8 mouse cellular contexts compared by ENCODE assay signal in genomic region chr10:42029502-42029901, GRCm38 (mm10). TPM values are rescaled to one million over a fixed set of nuclear protein-coding genes. Genes with fewer than 3 reads are reported as not detected.
DNase-seq lines count a peak whose midpoint lies in the region; ATAC-seq lines count a peak whose summit lies in the region.

No protein-coding gene starts in this region.

- peak; percentile 34 for DNase-seq in CD4-positive, CD25-positive, alpha-beta regulatory T cell, adult 2 months (ENCODE audit: low read depth, low spot score)
- DNase-seq in kidney, adult 9 months, result peak; percentile 18
- no peak for DNase-seq in kidney, postnatal 10 days
- DNase-seq in thymus, postnatal 0 days (ENCODE audit: low spot score), result peak; percentile 39
- no peak for DNase-seq in heart, postnatal 25 days (ENCODE audit: low spot score)
- DNase-seq in retina, postnatal 1 day, result no peak

- intact Hi-C loops in heart, postnatal 25 days (cut with DNase I), result no loop called here

- ATAC-seq in CD4-positive, CD25-positive, alpha-beta regulatory T cell, adult 4 months, result no peak
- ATAC-seq in granulocyte monocyte progenitor cell, adult 5-6 weeks (replicated peaks; ENCODE audit: poor library complexity, severe bottlenecking), result peak; percentile 26; the same call in 1 of the 2 replicates

RNA-seq across cellular contexts. Expression of gene Armc2, which starts 11.3 kb away (rescaled TPM):
- polyA plus RNA-seq in CD4-positive, CD25-positive, alpha-beta regulatory T cell, adult 4 months (2017; shearing (Covaris generic)), result under 1 TPM; 0.48 to 0.56 TPM
- total RNA-seq in granulocyte monocyte progenitor cell, adult 5-6 weeks (2014; fragmentation: Nextera tagmentation), result 0.41 TPM in 1 of 2 replicates, not detected in the other
- 0.73 TPM in 1 of 2 replicates, not detected in the other for total RNA-seq in granulocyte monocyte progenitor cell, adult 5-6 weeks (2017)
- 0.25 and 0.45 TPM in 2 replicates for polyA plus RNA-seq in thymus, postnatal 0 days (2015; fragmentation: Nextera tagmentation; extraction: Ambion mirVana)
- total RNA-seq in heart, postnatal 25 days (2021), result 1 to 10 TPM; 7.8 to 8.2 TPM

Comparison
In these comparisons a context has a peak if more than half of its experiments do, and no peak if none do; other contexts are left out.
1. DNase-seq: peak in CD4-positive, CD25-positive, alpha-beta regulatory T cell, adult 2 months (single experiment), kidney, adult 9 months (single experiment) and thymus, postnatal 0 days (single experiment); none in kidney, postnatal 10 days (single experiment), heart, postnatal 25 days (single experiment) and retina, postnatal 1 day (single experiment).
2. RNA of gene Armc2, which starts 11.3 kb away (total RNA-seq): 7.8 to 8.2 TPM in heart, postnatal 25 days; 0.41 to 0.73 TPM in granulocyte monocyte progenitor cell, adult 5-6 weeks; every median in the first group is over 4 times any median in the second.